Mouse (Mus musculus): ENCODE measurements at regions not wholly inside any gene's neighbourhood (a gene's known extent, or its start where the extent isn't known, plus 50 kb on each side); places are given as distances from the start of the nearest gene placed in this dataset.
A peak's percentile ranks its signal among the peaks of the same experiment; 100 is the strongest.

- DNase-seq (ENCODE audit: low read depth) = no peak
Observed at GRCm38 (mm10) chr1:148901319-148902033, 1059.6 kb downstream of the Pla2g4a start.

GRCm38 (mm10) chr1:148870788-148871187 is 1090.3 kb downstream of the Pla2g4a start:
- no peak for DNase-seq (ENCODE audit: low read depth)

GRCm38 (mm10) chr1:148863582-148863981 is 1097.5 kb downstream of the Pla2g4a start:
- no peak for DNase-seq (ENCODE audit: low read depth)

- no peak for DNase-seq (ENCODE audit: low read depth)
Observed at GRCm38 (mm10) chr1:148852990-148853389, 1108.1 kb downstream of the Pla2g4a start.

- DNase-seq (ENCODE audit: low read depth) = no peak
Observed at GRCm38 (mm10) chr1:148846595-148846994, 1114.5 kb downstream of the Pla2g4a start.

GRCm38 (mm10) chr1:148823146-148823545 is 1137.9 kb downstream of the Pla2g4a start:
- no peak for DNase-seq (ENCODE audit: low read depth)

- DNase-seq (ENCODE audit: low read depth) = peak; percentile 73
Observed at GRCm38 (mm10) chr1:148808707-148809106, 1152.4 kb downstream of the Pla2g4a start.

- DNase-seq (ENCODE audit: low read depth) = no peak
Observed at GRCm38 (mm10) chr1:148797110-148797509, 1164.0 kb downstream of the Pla2g4a start.

- DNase-seq (ENCODE audit: low read depth) = peak; percentile 17
Observed at GRCm38 (mm10) chr1:148750806-148751205, 1210.3 kb downstream of the Pla2g4a start.

GRCm38 (mm10) chr1:148722106-148722505 is 1239.0 kb downstream of the Pla2g4a start:
- DNase-seq (ENCODE audit: low read depth) = no peak

GRCm38 (mm10) chr1:148721409-148721808 is 1239.7 kb downstream of the Pla2g4a start:
- DNase-seq (ENCODE audit: low read depth) = no peak

GRCm38 (mm10) chr1:148720980-148721379 is 1240.1 kb downstream of the Pla2g4a start:
- no peak for DNase-seq (ENCODE audit: low read depth)

GRCm38 (mm10) chr1:148708084-148708483 is 1253.0 kb downstream of the Pla2g4a start:
- DNase-seq (ENCODE audit: low read depth) = no peak

GRCm38 (mm10) chr1:148707657-148708056 is 1253.4 kb downstream of the Pla2g4a start:
- DNase-seq (ENCODE audit: low read depth) = no peak

- no peak for DNase-seq (ENCODE audit: low read depth)
Observed at GRCm38 (mm10) chr1:148706271-148706807, 1254.8 kb downstream of the Pla2g4a start.

- DNase-seq (ENCODE audit: low read depth) = no peak
Observed at GRCm38 (mm10) chr1:148700599-148700954, 1260.5 kb downstream of the Pla2g4a start.

GRCm38 (mm10) chr1:148699854-148700598 is 1261.1 kb downstream of the Pla2g4a start:
- DNase-seq (ENCODE audit: low read depth) = no peak

GRCm38 (mm10) chr1:148690085-148690484 is 1271.0 kb downstream of the Pla2g4a start:
- no peak for DNase-seq (ENCODE audit: low read depth)

GRCm38 (mm10) chr1:148689618-148690017 is 1271.5 kb downstream of the Pla2g4a start:
- DNase-seq (ENCODE audit: low read depth) = no peak

GRCm38 (mm10) chr1:148675516-148675915 is 1285.6 kb downstream of the Pla2g4a start:
- no peak for DNase-seq (ENCODE audit: low read depth)

- no peak for DNase-seq (ENCODE audit: low read depth)
Observed at GRCm38 (mm10) chr1:148664409-148664808, 1296.7 kb downstream of the Pla2g4a start.

- no peak for DNase-seq (ENCODE audit: low read depth)
Observed at GRCm38 (mm10) chr1:148656990-148657389, 1304.1 kb downstream of the Pla2g4a start.

Data from 416B (cell line).